Mouse (Mus musculus) liver, embryonic 14.5 days (tissue): ENCODE measurements around the gene Pde10a.

Experiments used
- CTCF ChIP-seq: IDR thresholded peaks from 2 replicates; pipeline ENCODE4 v1.5.1; 2016; ENCODE audit warnings: antibody characterized with exemption, low read depth, control low read depth
- EP300 ChIP-seq: IDR thresholded peaks from 2 replicates; pipeline ENCODE4 v1.6.1; 2016; ENCODE audit warnings: antibody characterized with exemption, low read depth

DNA sequence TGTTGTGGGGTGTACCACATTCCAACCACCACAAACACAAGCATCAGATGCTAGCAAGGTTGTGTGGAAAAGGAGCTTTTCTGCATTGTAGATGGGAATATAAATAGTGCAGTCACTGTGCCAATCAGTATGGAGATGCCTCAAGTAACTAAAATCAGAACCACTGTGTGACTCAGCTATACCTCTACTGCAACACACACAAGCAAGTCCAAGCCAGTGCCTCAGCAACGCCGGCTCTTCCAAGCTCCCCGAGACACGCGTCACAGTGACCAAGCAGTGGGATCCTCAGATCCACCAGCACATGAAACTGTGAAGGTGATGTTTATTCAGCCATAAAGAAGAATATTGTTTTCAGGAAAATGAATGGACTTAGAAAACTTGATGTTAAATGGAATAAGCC is 34.2 kb upstream of the Pde10a start:
- TF ChIP-seq CTCF (no peak), EP300 (no peak)
